Mouse (Mus musculus) left cerebral cortex, postnatal 4 days (tissue): ENCODE measurements around the gene Kctd2. TPM values are rescaled to one million over a fixed set of nuclear protein-coding genes. Genes with fewer than 3 reads are reported as not detected.

ENCODE experiments used
- DNase-seq: peaks from one replicate; pipeline ENCODE4 v3.0.0-alpha.2; 2022
- intact Hi-C: fragments of 180-260 bp; cut with DNase I; formaldehyde crosslinking; loops from one replicate; pipeline ENCODE4 v1.15.1; 2025
- total RNA-seq, 2 experiments: library from RNA; stranded (reverse); gene quantifications; 2 replicates each; pipeline ENCODE4 v1.2.3; 2021

Gene Kctd2
- total RNA-seq, 2 experiments from 2014 or later: 47.7 to 52.9 TPM

- intact Hi-C loops: no loop called here
- no peak for DNase-seq
Observed at GRCm38 (mm10) chr11:115400126-115400525, 19.8 kb upstream of the Kctd2 start.

GRCm38 (mm10) chr11:115400630-115401391 lies 19.1 kb upstream of the Kctd2 start:
- peak; percentile 74 for DNase-seq
- intact Hi-C loops: no loop called here

DNA sequence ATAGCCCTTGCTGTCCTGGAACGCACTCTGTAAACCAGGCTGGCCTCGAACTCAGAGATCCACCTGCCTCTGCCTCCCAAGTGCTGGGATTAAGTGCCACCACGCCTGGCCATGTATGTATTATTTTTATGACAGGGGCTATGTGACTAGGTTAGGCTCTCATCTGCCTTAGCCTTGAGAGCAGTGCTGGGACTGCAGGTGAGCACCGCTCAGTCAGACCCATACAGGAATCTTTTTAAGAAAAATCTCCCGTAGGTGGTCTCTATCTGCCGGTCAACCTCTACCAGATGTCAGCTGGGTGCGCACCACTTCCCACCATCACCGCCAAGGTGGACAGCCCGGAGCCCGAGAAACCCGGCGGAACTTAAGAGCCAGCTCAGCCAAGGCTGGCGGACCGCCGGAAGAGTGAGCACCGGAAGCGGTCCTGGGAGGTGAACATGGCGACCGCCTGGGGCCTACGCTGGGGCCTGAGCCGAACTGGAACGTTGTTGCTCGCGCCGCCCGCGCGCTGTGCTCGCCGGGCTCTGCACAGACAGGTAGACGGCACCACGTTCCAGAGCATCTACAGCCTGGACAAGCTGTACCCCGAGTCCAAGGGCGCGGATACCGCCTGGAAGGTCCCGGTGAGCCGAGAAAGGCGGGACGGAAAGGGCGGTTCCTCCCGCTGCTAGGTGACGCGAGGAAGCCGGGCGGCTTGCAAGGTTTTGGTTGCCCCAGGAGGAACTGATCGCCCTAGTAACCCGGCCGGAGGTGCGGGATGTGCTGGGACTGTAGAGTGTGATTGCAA lies 16.4 kb upstream of the Kctd2 start, which contains the start of gene Mrpl58:
Gene Mrpl58, plus strand, starts transcription at position 415 of the 787 bp plus-strand sequence.
- intact Hi-C loops: no loop called here
- peak; percentile 87 for DNase-seq

- intact Hi-C loops: no loop called here
- DNase-seq: no peak
Observed at GRCm38 (mm10) chr11:115405723-115406122, 14.2 kb upstream of the Kctd2 start.

- intact Hi-C loops: no loop called here
- DNase-seq: no peak
Observed at GRCm38 (mm10) chr11:115406858-115407401, 13.0 kb upstream of the Kctd2 start.

DNA sequence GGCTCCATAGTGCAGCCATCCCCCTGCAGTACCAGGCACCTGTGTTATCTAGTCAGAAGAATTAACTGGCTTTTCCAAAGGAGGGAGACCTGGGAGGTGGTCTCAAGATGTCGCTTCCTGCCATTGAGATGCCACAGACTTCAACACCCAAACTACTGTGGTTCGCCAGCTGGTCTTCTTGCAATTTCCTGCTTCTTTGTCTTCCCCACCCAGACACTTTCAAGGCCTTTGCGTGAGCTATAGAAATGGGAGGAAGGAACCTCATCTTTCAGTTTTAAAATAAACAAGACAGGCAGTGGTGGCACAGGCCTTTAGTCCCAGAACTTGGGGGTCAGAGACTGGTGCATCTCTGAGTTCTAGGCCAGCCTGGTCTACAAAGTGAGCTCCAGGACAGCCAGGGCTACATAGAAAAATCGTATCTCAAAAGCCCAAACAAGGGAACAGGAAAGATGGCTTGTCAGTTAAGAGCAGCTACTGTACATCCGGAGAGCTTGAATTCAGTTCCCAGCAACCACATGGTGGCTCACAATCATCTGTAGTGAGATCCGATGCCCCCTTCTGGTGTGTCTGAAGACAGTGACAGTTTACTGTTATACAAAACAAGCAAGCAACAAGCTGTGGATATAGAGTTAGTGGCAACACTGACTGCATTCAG lies 11.5 kb upstream of the Kctd2 start:
- intact Hi-C loops: no loop called here
- no peak for DNase-seq

DNA sequence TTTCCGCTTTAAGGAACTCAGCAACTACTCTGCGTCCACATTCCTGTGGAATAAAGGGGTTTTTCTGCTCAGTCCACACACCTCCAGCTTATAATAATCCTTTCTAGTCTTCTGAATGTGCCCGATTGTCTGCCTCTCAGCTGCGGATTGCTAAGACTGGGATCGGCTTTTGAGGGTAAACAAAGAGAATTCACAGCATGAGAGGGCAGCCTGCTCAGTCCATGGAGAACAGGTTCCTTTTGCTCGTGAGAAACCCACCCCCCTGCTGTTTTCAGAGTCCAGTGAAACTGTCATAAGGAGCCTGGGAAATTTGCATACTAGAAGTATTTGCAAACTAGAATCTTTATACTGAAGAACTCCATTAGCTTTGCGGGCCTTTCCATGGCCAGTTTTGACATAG lies 10.4 kb upstream of the Kctd2 start:
- DNase-seq: no peak
- intact Hi-C loops: no loop called here

- DNase-seq: peak; percentile 74
- intact Hi-C loops: no loop called here
Observed at GRCm38 (mm10) chr11:115420336-115421190, 635 bp downstream of the Kctd2 start.

DNA sequence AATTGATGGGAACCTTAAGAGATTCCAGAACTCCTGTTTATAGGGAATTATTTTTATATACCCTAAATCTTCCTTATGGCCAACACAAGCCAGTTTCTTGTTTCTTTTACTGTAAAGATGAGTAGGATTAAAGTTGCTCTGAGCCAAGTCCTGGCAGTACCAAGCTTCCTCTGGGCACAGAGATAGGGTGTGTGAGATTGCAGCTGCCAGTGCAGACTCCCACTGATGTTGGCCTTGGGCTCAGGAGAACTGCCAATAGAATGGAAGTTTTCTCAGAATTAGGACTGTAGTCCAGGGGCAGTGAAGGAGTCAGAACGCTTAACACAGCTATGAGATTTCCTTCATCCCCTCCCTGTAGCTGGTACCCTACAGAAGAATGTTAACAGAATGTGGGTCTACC lies 1.4 kb downstream of the Kctd2 start:
- intact Hi-C loops: no loop called here

DNA sequence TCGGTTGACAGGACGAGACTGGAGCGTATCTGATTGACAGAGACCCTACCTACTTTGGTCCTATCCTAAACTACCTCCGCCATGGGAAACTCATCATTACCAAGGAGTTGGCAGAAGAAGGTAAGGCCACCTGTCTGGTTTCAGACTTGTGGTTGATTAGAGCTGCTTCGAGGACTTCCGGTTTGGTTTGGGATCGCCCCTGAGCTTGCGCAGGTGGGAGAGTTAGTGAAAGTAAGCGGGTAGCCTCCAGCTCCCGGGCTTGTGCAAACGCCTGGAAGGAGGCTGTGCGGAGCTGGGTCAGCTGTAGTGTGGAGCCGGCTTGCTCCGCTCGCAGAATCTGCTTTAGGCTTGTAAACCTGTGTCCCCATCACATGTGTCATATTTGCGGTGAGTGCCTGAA lies 2.0 kb downstream of the Kctd2 start:
- DNase-seq: no peak
- intact Hi-C loops: no loop called here

More for the DNA sequence above, 1.4 kb downstream of the Kctd2 start:
- peak; percentile 35 for DNase-seq

DNA sequence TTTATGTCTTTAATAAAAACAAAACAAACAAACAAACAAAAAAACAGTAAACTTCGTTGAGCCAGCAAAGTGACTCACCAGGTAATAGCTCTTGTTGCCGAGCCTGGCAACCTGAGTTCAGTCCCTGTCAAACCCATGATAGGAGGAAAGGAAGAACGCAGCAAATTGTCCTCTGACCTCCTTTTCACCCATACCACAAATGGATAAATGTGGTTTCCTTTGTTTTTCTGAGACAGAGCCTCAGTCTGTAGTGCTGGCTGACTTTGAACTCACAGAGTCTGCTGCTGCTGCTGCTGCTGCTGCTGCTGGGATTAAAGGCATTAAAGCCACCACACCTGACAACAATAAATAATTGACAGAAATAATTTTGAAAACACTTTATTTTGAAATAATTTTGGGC lies 3.2 kb downstream of the Kctd2 start:
- intact Hi-C loops: no loop called here
- no peak for DNase-seq

DNA sequence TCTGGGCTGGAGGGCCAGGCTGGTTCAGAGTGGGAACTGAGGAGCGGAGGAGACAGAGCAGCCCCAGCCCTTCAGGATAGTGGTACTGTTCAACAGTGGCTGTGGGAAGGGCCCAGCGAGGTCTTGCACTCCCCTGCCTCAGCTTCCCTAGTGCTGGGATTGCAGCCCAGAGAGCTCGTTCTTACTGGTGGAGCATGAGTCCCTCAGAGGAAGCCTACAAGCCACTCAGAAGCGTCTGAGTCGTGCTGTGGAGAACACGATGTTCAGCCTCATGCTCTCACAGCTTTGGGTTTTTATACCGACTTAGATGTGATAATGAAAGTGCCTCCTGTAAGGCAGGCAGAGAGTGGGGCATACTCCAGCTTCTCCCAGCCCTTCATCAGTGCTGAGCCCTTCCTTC lies 4.7 kb downstream of the Kctd2 start:
- intact Hi-C loops: loop anchor here (5.0 kb wide), 1 partner anchor 48 kb away; no protein-coding TSS in a partner anchor
- DNase-seq: no peak

DNA sequence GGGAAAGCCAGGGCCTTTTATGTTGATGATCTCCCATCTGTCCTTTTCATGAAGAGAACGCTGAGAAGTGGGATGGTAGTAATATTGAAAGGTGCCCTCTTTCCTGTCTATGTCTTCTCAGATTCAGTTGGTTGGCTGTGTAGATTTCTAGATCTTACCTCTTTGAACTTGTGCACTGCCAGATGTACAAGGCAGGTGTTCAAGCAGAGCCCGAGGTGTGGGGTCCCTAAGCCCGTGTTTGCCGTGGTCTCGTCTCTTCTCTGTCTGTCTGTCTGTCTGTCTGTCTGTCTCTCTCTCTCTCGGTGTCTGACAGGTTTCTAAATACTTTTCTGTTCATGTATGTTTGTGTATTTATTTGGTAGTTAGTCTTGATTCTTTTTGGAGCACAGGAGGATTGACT lies 5.7 kb downstream of the Kctd2 start:
- DNase-seq: no peak
- intact Hi-C loops: loop anchor here (5.0 kb wide), 1 partner anchor 47 kb away; no protein-coding TSS in a partner anchor

DNA sequence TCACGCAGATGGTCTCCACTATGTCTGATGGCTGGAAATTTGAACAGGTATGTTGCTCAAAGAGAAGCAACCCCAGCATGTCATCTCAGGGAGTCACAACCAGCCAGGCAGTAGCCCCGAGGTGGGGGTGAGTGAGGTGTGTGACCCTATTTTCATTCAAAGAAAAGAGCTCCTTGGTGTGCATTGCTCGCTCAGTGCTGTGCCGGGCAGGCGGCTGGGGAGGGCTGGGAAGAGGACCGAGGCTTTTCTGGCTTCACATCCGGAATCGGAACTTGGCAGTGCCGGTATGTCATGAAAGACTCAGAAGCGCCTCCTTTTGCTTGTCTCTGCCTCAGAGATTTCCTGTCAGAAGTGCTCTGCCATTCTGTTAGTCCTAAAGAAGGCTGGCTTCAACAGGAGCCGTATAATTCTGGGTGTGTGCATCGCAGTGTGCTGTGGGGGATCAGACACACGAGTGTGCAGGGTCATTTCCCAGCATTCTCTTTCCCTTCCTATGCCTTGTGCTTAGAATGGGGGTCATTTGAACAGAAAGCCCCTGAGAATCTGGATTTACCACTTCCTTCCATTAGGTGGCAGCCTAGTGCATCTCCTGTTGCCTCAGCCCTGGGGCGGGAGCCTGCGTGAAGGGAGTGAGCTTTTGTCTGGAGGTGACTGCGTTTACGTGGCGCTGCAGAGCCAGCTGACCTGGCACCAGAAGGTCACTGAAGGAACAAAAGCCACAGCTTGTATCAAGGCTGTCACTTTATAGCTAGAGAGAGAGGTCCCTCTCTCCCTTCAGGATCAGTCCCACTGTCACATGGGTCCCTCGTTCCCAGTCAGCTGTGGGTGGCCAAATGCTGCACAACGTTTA lies 7.8 kb downstream of the Kctd2 start:
- peak; percentile 75 for DNase-seq
- intact Hi-C loops: loop anchor here (5.0 kb wide), 1 partner anchor 45 kb away; no protein-coding TSS in a partner anchor

DNA sequence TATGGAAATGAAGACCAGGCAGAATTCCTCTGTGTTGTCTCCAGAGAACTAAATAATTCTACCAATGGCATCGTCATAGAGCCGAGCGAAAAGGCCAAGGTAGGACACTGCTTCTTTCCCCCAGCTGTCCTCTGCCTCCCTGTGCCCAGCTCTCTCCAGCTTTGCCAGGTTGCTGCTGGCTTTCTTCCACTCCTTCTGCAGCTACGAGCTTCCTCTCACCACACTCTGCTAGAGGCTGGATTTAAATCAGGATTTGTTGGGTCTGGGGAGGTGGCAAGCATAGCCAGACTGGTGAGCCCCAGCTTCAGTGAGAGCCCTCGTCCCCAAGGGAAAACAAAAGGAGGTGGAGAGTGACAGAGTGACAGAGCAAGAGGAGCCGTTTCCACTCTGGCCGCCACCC lies 9.4 kb downstream of the Kctd2 start:
- intact Hi-C loops: loop anchor here (5.0 kb wide), 1 partner anchor 43 kb away; no protein-coding TSS in a partner anchor
- no peak for DNase-seq

DNA sequence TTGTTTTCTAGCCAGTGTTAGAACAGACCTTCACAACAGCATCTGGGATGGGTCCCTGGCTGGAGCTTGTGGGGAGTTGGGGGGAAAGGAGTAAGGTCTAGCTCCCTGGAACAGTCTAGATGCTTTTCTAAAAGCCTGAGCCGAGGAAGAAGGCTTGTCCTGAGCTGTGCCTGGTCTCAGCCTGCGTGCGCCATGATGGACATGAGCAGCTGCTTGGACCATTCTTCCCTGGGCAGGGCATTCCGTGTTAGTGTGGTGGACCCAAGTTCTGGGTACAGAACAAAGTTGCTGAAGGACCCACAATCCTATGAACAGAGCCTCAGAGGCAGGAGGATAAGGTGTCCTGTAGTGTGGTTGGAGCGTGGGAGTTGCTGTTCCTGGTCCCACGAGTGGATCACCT lies 10.6 kb downstream of the Kctd2 start:
- DNase-seq: no peak
- intact Hi-C loops: no loop called here

DNA sequence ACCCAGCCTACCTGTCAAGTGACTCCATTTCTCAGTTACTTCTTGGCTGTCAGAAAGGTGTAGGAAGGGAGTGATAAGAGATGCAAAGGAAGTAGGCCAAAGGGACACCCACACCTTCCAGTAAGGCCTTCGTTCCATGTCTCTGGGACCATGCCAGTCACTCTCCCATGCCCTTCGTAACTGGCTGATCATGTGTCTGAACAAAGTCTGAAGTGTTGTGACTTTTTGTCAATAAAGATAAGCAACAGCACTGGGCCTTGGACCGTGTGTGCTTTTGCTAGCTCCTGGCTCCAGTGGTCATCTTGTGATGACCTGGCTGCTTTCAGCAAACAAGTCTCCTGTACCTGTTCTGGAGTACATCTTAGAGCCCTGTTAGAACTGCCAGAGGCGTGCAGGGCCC lies 12.9 kb downstream of the Kctd2 start:
- DNase-seq: no peak
- intact Hi-C loops: no loop called here

GRCm38 (mm10) chr11:115433342-115433741 lies 13.4 kb downstream of the Kctd2 start:
- DNase-seq: no peak
- intact Hi-C loops: no loop called here
